Mouse (Mus musculus) monocyte, adult 2 months (primary cell): Measurements from ENCODE around the gene Cd59a.
"Not testable (repeated sequence)": the region's sequence is repeated elsewhere in the genome, so short reads cannot be mapped to it uniquely, and the experiment has no call there.

Source experiments
- DNase-seq, 2 experiments: peaks; one replicate each; pipeline ENCODE4 v3.0.0; 2022; ENCODE audit warnings: low spot score in 2 of 2, low read depth in 1 of 2

Gene Cd59a

DNA sequence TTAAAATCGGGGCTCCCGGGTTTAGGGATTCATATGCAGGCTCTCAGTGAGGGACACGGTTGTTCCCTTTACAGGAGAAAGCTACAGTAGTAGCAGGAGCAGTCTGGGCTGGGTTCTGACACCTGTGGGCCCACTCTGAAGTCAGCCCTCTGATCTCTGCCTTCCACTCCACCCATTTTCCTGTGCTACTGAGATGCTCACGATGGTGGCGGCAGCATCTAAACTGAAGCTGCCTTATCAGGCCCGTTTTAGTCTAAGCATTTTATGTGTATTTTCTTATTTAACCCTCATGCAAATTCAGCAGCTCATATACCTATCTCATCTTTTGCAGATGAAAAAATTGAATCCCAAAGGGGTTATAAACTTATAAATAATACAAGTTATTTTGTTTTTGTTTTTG, 9.2 kb downstream of the Cd59a start:
- no peak for DNase-seq

DNA sequence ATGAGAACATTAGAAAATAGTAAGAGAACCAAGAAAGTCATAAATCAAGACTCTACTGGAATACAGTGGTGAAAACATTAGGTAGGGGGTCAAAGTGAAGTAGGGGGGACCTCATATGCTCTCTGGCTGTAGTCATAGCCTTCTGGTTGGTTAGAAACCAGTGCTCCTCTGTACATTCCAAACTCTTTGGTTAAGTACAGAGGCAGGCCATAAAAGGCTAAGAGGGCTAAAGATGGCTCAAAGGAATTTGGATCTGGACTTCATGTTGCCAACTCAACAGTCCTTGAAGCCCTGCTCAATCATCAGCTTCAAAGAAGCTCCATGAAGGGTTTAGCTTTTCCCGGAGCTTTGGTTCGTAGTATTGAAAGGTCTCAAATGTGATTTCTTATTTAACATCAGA, 13.4 kb downstream of the Cd59a start:
- not testable (repeated sequence) for DNase-seq

DNA sequence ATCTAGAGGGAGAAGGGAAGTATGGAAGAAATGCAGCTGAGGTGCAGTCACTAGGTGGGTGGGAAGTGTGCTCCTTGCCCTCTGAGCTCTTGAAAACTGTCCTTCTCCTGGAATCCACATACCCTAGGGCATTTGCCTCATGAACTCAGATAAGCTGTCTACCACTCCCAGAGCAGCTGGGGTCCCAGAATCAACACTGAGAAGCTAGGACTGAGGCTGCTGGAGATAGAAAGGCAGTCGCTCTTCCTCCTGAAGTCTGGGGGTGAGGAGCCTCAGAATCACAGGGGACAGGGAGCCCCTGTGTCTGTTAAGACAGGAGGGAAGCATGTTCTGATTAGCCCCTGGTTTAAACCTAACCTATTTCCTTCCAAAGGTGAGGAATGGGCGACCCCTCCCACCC, 13.9 kb downstream of the Cd59a start:
- no peak for DNase-seq

DNA sequence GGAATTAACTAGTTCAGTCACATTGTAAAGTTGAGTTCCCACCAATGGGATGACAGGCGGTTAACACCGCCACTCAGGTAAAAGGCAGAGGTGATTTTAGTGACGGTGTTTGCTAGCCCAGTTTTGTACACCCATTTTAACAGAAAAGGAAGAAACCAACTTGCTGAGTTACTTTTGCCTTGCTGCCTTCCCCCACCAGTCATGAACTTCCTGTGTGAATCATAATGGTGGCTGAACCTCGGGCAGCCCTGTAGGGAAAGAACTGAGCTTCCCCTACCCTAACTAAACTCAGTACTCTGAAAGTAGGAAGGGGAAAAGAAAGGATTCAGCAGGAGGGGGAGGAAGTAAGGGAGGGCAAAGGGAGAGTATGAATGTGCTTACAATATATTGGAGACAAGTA, 14.4 kb downstream of the Cd59a start:
- DNase-seq: no peak

DNA sequence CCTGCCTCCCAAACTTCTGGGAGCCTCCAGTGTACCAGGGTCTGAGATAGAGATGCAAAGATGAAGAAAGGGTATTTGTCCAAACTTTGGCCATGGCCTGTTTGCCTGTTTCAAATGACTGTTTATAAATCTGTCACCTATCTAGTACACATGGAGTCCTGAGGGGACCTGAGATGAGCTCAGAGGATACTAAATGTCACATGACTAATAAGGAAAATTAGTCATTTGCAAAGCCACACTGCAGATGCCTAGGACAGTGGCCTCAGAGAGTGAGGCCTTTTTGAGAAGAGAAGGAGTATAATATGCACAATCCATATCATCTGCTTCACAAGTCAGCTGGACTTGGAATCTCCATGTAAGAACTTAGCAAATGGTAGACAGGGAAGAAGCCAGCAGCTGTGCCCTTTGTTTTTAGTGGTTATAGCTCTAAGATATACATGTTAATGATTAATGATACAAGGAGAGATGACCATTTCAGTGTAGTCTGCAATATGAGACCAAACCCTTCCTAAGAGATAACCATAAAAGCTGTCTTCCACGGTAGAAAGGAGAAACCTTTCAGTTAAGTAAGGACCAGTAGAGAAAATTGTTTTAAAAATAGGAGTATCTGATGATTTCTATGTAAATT, 15.7 kb downstream of the Cd59a start:
- not testable (repeated sequence) for DNase-seq

DNA sequence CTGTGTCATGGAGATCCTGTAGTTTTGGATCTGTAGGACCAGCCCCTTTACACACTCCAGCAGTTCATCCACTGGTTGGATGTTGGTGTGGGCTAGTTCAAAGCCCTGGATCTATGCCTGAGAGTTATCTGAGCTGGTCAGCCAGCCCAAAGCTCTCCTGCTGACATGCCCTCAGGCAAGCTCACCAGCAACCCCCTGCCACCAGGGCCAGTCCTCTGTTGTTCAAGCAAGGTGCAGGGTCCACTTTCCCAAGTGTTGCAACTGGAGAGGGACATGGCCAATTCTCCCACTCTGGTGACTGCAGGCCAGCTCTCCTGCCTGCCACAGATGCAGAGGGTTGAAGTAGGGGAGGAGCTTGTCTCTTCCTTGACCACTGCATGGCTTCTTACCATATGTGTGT, 18.0 kb downstream of the Cd59a start:
- DNase-seq: not testable (repeated sequence)

DNA sequence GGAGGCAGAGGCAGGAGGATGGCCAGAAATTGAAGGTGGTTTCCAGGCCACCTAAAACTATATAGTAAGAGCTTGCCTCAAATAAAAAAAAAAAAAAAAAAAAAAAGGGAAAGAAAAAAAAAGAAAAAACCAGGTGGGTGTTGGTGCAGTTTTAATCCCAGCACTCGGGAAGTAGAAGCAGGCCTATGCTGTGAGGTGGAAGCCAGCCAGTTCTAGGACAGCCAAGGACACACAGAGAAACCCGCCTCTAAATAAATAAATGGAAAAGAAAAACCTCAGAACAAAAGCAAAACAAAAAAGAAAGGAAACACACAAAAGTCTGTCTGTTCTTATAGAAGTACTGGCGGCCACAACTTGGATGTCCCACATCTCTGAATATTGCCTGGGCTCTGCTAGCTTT, 19.3 kb downstream of the Cd59a start:
- DNase-seq: no peak

DNA sequence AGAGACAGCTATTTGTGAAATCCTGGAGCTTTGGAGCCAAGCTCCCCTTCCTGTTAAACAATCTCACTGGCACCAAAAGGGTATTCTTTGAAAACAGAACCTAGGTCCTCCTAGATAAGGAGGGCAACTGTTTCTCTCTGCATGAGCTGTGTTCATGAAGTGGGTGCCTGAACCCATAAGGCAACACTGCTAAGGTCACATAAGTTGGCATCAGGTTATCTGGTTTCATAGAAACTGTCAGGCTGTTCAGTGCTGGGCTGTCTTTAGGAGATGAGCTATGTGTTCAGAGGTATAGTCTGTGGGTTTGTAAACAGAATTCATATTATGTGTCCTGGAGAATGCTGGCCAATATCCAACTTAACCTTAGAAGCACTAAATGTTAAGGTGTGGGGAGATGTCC, 21.6 kb downstream of the Cd59a start:
- not testable (repeated sequence) for DNase-seq

DNA sequence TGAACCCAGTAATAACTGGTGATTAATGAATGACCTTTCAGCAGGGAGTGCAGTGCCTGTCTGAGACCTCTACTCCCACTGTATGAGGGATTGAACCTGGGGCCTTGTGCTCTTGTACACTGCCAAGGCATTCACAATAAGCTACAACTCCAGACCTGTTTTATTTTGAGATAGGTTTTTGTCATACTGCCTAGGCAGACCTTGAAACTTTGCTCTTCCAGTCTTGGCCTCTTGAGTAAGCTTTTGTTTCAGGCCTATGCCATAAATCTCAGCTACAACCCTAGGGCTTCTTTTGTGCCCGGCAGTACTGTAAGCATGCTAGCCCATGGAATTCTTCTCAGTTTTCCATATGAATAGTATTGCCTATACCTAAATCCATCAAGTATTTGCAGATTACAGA, 23.5 kb downstream of the Cd59a start:
- no peak for DNase-seq

DNA sequence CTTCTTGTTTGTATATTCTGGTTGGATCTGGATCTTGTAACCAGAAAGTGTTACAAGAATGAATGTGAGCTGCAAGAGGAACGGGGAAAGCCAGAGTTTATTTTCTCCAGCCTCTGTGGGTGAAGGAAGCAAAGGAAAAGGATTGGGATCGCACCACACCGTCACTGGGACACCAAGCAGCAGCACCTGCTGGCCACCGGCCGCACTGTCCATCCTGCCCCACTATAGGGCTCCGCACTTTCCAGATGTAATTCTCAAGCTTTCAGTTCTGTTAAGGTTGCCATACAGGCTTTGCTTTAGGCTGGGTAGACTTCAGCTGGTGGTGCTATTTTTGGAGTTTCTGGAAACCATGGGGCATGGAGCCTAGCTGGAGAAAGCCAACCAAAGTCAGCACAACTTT, 24.7 kb downstream of the Cd59a start:
- DNase-seq: no peak

DNA sequence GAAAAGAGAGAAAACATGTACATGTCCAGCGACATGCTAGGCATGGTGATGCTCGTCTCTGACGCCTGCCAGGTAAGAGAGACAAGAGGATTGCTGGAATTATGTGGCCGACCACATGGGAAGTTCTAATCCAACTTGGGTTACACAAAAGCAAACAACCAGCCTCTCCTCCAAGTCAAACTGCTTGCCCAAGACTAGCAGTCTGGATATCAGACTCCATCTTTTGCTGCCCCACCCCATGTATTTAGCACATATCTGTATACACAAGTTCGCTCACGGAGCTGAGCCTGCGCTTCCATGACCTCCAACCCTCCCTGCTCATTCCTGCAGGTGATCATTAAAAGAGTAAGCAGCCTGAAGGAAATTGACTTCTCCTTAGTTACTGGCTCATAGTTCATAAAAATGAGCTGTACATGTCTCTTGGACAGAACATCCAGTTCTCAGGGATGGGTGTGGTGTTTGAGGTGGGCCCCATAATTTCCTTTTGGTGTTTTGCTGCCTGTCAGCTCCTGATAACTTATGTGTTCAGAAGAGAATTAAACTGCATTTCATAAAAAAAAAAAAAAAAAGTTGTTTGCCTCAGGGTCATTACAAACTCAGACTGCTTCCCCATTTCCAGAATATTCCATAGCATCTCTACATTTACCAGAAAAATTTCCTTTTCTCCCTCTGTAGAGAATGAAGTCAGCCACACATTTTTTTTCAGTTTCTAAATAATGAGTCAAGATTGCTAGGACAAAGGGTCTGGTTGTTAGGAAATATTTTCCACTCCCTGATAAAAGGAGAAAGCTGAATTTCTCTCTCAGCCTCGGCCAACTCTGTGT, 26.3 kb downstream of the Cd59a start:
- no peak for DNase-seq

DNA sequence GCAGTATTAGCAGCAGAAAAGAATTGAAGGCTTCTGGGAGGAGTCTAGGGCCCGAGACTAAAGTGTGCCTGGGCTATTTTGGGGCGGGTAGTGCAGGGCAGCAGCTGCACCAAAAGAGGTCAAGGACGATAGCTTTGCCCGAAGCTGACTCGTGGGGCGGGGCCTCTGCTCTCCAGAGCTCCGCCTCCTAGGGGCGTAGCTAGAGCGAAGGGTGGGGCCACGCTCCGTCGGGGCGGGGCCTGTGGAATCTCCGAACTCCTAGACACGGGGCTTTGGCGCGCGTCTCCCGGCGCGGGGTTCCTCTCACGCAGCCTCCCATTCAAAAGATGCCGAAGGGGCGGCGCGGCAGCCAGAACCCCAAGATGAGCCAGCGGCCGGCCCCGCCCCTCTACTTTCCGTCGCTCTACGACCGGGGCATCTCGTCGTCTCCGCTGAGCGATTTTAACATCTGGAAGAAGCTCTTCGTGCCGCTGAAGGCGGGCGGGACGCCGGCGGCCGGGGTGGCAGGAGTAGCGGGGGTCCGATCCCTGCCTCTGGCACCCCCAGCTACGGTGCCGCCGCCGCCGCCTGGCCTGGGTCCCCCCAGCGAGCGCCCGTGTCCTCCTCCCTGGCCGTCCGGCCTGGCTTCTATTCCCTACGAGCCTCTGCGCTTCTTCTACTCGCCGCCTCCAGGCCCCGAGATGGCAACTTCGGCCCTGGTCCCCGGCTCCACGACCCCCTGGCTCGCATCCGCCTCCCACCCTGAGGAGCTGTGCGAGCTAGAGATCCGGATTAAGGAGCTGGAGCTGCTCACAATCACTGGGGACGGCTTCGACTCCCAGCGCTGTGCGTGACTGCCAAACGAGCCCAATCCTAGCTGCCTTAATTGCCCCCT, 27.1 kb downstream of the Cd59a start, which contains the start of gene A930018P22Rik:
TSS of gene A930018P22Rik (plus strand) at position 265 of the 874 bp plus-strand sequence.
- DNase-seq: peak; percentile 50 to 64

DNA sequence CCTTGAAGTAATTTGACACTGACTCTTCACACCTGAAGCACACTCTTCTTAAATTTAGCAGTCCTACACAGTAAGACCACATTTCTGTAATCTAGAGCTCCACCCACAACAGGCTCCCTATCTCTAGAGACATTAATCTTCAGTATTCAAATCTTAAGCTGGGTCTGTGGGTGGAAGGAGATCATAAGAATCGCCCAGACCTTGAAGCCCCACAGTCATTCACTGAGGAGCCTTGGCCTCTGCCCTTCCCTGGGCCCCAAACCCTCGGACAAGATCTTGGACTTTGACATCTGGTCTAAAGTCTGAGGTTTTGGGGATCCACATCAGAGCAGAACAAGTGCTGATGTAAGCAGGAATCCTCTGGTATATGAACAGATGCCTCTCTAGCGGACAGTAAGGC, 27.9 kb downstream of the Cd59a start:
- DNase-seq: no peak

DNA sequence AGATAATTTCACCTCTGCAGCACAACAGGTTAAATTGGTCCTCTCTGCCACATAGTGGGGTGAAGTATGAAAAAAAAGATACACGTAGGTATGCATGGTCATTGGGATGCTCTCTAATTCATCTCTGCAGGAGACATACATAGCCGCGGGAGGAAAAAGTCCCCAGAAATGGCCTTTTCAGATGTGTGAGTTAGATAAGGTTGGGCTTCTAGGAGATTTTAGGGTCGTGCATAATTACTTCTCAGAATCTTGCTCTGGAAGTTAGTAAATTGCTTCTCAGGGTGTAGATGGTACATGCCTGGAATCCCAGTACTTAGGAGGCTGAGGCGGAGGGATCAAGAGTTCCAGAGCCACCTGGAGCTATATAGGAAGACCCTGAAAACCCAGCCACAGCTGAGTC, 28.5 kb downstream of the Cd59a start:
- DNase-seq: no peak

DNA sequence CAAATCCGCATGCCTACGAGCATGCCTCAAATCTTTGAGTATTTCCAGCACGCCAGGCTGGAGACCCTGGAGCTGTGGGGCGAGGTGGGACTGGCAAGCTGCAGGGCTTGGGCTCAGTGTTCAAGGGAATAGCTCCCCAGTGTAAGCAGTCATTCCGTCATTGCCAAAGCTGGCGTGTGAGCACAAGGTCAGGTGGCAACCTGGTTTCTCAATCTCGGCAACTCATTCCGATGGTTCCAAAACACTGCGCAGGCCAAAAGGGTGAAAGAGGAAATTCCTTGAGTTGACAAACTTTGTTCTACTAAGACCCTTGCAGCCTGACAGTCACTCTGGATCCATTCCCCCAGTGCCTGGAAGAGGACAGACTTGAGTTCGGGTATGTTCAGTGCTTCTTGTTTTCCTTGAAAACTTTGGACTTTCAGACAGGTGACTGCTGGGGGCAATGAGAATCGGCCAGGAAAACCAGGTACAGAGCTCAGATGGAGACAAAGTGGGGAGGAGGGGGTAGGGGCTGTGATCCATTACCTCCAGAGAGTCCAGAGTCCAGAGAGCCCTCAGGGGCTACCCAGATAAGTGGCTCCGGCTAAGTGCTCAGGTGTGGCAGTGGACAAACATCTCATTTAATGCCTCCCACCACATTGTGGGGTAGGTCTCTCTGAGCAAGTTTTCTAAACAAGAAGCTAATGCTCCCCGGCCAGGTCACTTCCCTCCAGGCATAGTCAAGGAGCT, 33.4 kb downstream of the Cd59a start:
- DNase-seq: no peak

DNA sequence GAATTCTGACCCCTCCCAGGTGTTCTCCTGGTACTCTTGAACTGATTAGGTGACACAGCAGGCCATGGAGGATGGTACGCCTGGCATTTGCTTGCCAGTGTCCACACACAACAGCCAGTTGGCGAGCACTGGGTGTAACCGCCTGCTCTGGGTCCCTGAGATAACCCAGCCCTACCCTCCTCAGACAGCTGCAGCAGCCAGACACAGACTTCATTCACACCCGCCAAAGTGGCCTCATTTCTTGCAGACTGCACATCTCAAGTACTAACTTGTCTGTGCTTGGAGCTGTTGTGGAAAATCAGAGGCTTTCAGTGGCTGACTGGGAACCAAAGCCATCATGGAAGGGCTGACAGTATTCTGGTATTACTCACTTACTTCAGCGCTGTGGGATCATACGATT, 34.6 kb downstream of the Cd59a start:
- DNase-seq: no peak

DNA sequence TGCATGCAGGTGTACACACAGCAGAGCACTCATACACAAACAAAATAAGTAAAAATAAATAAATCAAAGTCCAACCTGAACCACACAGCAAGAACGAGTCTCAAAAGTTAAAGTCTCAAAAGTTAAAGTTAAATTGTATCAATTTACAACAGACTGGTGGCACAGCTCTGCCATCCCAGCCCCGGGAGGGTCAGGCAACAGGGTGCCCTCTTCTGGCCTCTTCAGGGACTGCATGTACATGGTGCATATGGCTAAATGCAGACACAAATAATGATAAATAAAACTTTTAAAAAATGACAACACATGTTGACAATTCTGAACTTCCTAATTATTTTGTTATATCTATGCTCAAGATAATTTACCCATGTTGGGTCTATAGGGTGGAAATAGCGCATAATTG, 35.4 kb downstream of the Cd59a start:
- DNase-seq: no peak

DNA sequence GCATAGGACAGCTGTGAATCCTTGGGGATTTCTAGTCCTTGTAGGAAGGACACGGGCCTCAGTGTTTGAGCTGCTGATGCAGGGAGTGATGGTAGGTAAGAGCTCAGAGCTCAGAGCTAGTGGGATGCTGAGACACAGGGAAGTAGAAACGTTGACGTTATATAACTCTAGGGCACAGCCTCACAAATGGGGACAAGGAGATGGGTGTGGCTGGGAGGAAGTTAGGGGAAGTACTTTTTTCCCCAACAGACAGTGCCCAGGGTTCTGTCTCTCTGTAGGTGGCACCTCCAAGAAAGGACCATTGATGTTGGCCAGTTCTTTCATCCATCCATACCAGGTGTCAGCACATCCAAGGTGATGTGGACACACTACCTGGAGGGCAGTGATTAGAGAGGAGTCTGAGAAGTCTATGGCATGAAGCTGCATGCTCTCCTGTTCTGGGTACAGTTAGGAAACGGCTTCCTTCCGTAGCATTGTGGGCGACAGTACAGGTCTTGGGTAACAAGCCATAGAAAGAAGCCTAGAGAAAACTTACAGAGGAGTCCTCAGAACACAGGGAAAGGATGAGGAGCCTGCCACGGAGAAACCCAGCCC, 36.8 kb downstream of the Cd59a start:
- no peak for DNase-seq

DNA sequence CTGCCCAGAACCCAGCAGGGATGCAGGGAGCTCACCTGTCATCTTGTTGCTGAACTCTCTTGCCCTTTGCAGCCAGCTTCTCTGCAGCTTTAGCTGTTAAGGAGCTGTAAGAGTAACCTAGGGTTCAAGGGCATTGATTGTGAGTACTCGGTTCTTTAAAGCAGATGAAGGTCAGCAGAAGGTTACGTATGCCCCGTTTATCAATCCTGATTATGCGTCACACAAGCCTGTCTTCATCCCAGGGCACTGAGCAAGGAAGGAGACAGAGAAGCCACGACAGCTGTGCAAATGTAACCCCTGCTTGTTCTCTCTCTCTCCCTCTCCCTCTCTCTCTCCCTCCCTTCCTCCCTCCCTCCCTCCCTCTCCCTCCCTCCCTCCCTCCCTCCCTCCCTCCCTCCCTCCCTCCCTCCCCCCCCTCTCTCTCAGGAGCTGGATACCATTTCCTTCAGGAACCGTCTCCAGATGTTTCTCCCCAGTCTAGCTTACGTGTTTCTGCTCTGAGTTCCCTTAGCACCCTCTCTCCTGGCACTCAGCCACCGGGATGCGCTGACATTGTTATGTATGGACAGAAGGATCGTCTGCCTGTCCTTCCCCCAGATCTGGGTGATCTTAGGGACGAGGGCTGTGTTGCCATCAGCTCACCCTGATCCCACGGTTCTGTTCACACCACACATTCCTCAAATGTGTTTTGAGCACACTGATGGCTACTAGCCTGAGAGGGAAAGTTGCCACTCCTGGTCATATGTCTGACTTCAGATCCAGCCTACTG, 37.6 kb downstream of the Cd59a start:
- no peak for DNase-seq
